Mouse (Mus musculus): ENCODE measurements around the gene Rpl7l1.

DNA sequence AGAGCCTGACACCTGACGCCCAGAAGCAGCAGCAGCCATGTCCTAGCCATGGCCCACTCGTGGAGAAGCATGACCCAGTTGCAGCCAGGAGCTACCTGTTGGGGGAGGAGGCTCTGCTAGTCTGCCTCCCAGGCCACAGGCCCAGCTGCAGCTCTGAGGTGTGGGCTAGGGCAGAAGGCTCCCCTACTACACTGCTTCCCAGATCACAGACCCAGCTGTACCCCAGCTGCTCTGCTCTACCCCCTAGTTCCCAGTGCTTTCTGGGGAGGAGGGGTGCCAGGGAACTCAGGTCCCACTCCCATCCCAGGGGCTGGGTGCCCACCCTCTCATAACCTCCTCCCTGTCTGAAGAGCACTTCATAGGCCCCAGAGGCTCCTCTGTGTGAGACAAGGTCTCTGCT is 18.9 kb downstream of the Rpl7l1 start, which contains the start of gene Ptcra:
- TF ChIP-seq CTCF (IDR thresholded peaks at IDR 0.05; ENCODE audit: low read depth, low read length), result no peak
- TF ChIP-seq POLR2A (IDR thresholded peaks at IDR 0.05; ENCODE audit: extremely low read depth, insufficient read depth, low read length), result no peak
